Mouse (Mus musculus) forebrain, embryonic 14.5 days (tissue): ENCODE measurements around the gene H2-Ab1. TPM values are rescaled to one million over a fixed set of nuclear protein-coding genes. Genes with fewer than 3 reads are reported as not detected.
A peak's percentile ranks its signal among the peaks of the same experiment; 100 is the strongest.
"Not testable (repeated sequence)": the region's sequence is repeated elsewhere in the genome, so short reads cannot be mapped to it uniquely, and the experiment has no call there.

Source experiments
- ATAC-seq: fragments of 200-750 bp; cut with Nextera tagmentation; 2 replicates; pipeline ENCODE4 v1.8.0; 2017; ENCODE audit warnings: mild to moderate bottlenecking, moderate library complexity
- DNase-seq: peaks from one replicate; pipeline ENCODE4 v3.0.0-alpha.2; 2015; ENCODE audit warnings: low spot score
- H3K27ac ChIP-seq: fragments of 300-500 bp; sonication (generic); 2 replicates; pipeline ENCODE4 v1.5.1; 2014; ENCODE audit warnings: low read depth, mild to moderate bottlenecking, control low read depth, low read length, moderate library complexity
- H3K27me3 ChIP-seq: fragments of 300-500 bp; sonication (generic); replicated peaks from 2 replicates; pipeline ENCODE4 v1.6.1; 2014; ENCODE audit warnings: low read length, control low read depth, mixed read lengths; ENCODE audit not compliant: control insufficient read depth, insufficient read depth
- H3K36me3 ChIP-seq: fragments of 300-500 bp; sonication (generic); 2 replicates; pipeline ENCODE4 v1.6.1; 2014; ENCODE audit warnings: low read length, control low read depth; ENCODE audit not compliant: control insufficient read depth, insufficient read depth
- H3K4me1 ChIP-seq: fragments of 300-500 bp; sonication (generic); 2 replicates; pipeline ENCODE4 v1.6.1; 2014; ENCODE audit warnings: antibody characterized with exemption, low read length, control low read depth; ENCODE audit not compliant: control insufficient read depth, insufficient read depth
- H3K4me2 ChIP-seq: fragments of 300-500 bp; sonication (generic); 2 replicates; pipeline ENCODE4 v1.6.1; 2014; ENCODE audit warnings: mild to moderate bottlenecking, control low read depth, low read length
- H3K4me3 ChIP-seq: fragments of 300-500 bp; sonication (generic); 2 replicates; pipeline ENCODE4 v1.5.1; 2014; ENCODE audit warnings: low read depth, low read length, control low read depth
- H3K9ac ChIP-seq: fragments of 300-500 bp; sonication (generic); 2 replicates; pipeline ENCODE4 v1.6.1; 2014; ENCODE audit warnings: mild to moderate bottlenecking, low read length, control low read depth, moderate library complexity
- H3K9me3 ChIP-seq: fragments of 300-500 bp; sonication (generic); replicated peaks from 2 replicates; pipeline ENCODE4 v1.6.1; 2016; ENCODE audit warnings: low read length, control low read depth, mixed read lengths; ENCODE audit not compliant: control insufficient read depth
- WGBS: fragments of 180-500 bp; shearing (Covaris S2); extraction: QIAGEN DNeasy Blood & Tissue Kit; methylation state at CpG from one replicate; pipeline ENCODE4 v1.1.7; 2014; 5-methylcytosine and 5-hydroxymethylcytosine counted together
- polyA plus RNA-seq: library from polyadenylated mRNA; unstranded; fragments of >200 nt; fragmentation: Nextera tagmentation; extraction: Ambion mirVana; gene quantifications from 2 replicates; pipeline ENCODE4 v1.2.1, GENCODE M21; 2014

Gene H2-Ab1
- polyA plus RNA-seq, 1 experiment from 2014 or later, result 1.4 TPM

- H3K4me1 ChIP-seq, H3K36me3 ChIP-seq, H3K4me2 ChIP-seq, DNase-seq, H3K27me3 ChIP-seq, ATAC-seq, H3K4me3 ChIP-seq, H3K9ac ChIP-seq, H3K27ac ChIP-seq, H3K9me3 ChIP-seq: not testable (repeated sequence)
- WGBS, result 90% methylated on average over 3 of the region's 3 CpGs
Observed at GRCm38 (mm10) chr17:34310526-34310925, 53.0 kb downstream of the H2-Ab1 start.

GRCm38 (mm10) chr17:34312185-34312584 is 54.7 kb downstream of the H2-Ab1 start:
- ATAC-seq, result no peak
- 86% methylated on average over 1 of the region's 1 CpGs for WGBS
- Histone ChIP-seq H3K27ac (no peak overlapping the region), H3K4me2 (no peak overlapping the region), H3K27me3 (no peaks in the 10 kb centered on the region), H3K4me3 (no peak overlapping the region), H3K9ac (no peak overlapping the region), H3K9me3 (no peaks in the 10 kb centered on the region), H3K36me3 (no peaks in the 10 kb centered on the region), H3K4me1 (no peaks in the 10 kb centered on the region)
- DNase-seq, result no peak

- peak; percentile 78 for DNase-seq
- peak; percentile 63; the same call in 1 of the 2 replicates for ATAC-seq
- Histone ChIP-seq H3K9me3 (no peaks in the 10 kb centered on the region), H3K4me3 (no peak overlapping the region), H3K36me3 (no peaks in the 10 kb centered on the region), H3K27me3 (no peaks in the 10 kb centered on the region), H3K9ac (no peak overlapping the region), H3K4me2 (no peak overlapping the region), H3K27ac (no peak overlapping the region), H3K4me1 (no peaks in the 10 kb centered on the region)
- 39% methylated on average over 3 of the region's 3 CpGs for WGBS
Observed at GRCm38 (mm10) chr17:34313393-34313792, 55.9 kb downstream of the H2-Ab1 start.

- H3K9ac ChIP-seq, result no peak overlapping the region
- no peak overlapping the region for H3K4me3 ChIP-seq
- ATAC-seq (no peak), DNase-seq (no peak)
- no peaks in the 10 kb centered on the region for H3K27me3 ChIP-seq
- H3K9me3 ChIP-seq, result no peaks in the 10 kb centered on the region
- H3K4me1 ChIP-seq, result no peaks in the 10 kb centered on the region
- H3K27ac ChIP-seq, result no peak overlapping the region
- H3K4me2 ChIP-seq, result no peak overlapping the region
- no peaks in the 10 kb centered on the region for H3K36me3 ChIP-seq
- 68% methylated on average over 9 of the region's 9 CpGs for WGBS
Observed at GRCm38 (mm10) chr17:34314286-34314685, 56.8 kb downstream of the H2-Ab1 start.

- ATAC-seq (no peak), DNase-seq (no peak)
- Histone ChIP-seq H3K4me1 (no peaks in the 10 kb centered on the region), H3K4me3 (no peak overlapping the region), H3K27me3 (no peaks in the 10 kb centered on the region), H3K4me2 (no peak overlapping the region), H3K9me3 (no peaks in the 10 kb centered on the region), H3K9ac (no peak overlapping the region), H3K27ac (no peak overlapping the region), H3K36me3 (no peaks in the 10 kb centered on the region)
- WGBS, result 73% methylated on average over 1 of the region's 1 CpGs
Observed at GRCm38 (mm10) chr17:34315512-34315911, 58.0 kb downstream of the H2-Ab1 start.

- Histone ChIP-seq H3K27me3 (no peaks in the 10 kb centered on the region), H3K9ac (no peak overlapping the region), H3K4me1 (no peaks in the 10 kb centered on the region), H3K9me3 (no peaks in the 10 kb centered on the region), H3K4me3 (no peak overlapping the region), H3K27ac (no peak overlapping the region), H3K36me3 (no peaks in the 10 kb centered on the region), H3K4me2 (no peak overlapping the region)
- 73% methylated on average over 2 of the region's 2 CpGs for WGBS
- no peak for ATAC-seq
- no peak for DNase-seq
Observed at GRCm38 (mm10) chr17:34316697-34317096, 59.2 kb downstream of the H2-Ab1 start.

- Histone ChIP-seq H3K27ac (no peak overlapping the region), H3K4me1 (no peaks in the 10 kb centered on the region), H3K4me2 (no peak overlapping the region), H3K27me3 (no peaks in the 10 kb centered on the region), H3K4me3 (no peak overlapping the region), H3K9ac (no peak overlapping the region), H3K9me3 (no peaks in the 10 kb centered on the region), H3K36me3 (no peaks in the 10 kb centered on the region)
- DNase-seq (no peak), ATAC-seq (no peak)
- 54% methylated on average over 2 of the region's 2 CpGs for WGBS
Observed at GRCm38 (mm10) chr17:34317275-34317674, 59.8 kb downstream of the H2-Ab1 start.

Other genes with a start within 250 kb of the H2-Ab1 start
- gene Ring1, start 233.0 kb upstream of the H2-Ab1 start, polyA plus RNA-seq, result 6.7 and 7.4 TPM in 2 replicates
- gene H2-Ke6, start 229.6 kb upstream of the H2-Ab1 start, polyA plus RNA-seq, result 60.2 and 75.4 TPM in 2 replicates
- 78.3 and 84.1 TPM in 2 replicates for gene Slc39a7, start 226.0 kb upstream of the H2-Ab1 start, polyA plus RNA-seq
- 21.4 and 27.7 TPM in 2 replicates for gene Rxrb, start 225.9 kb upstream of the H2-Ab1 start, polyA plus RNA-seq
- 0.95 and 1.6 TPM in 2 replicates for gene Col11a2, start 218.3 kb upstream of the H2-Ab1 start, polyA plus RNA-seq
- gene H2-Oa, start 165.3 kb upstream of the H2-Ab1 start, polyA plus RNA-seq, result 0.22 TPM in 1 of 2 replicates, not detected in the other
- 11.0 and 11.6 TPM in 2 replicates for gene H2-DMa, start 138.1 kb upstream of the H2-Ab1 start, polyA plus RNA-seq
- gene Brd2, start 135.1 kb upstream of the H2-Ab1 start, polyA plus RNA-seq, result 118 and 137 TPM in 2 replicates
- 0.18 and 0.36 TPM in 2 replicates for gene H2-DMb2, start 114.4 kb upstream of the H2-Ab1 start, polyA plus RNA-seq
- 0.66 and 1.2 TPM in 2 replicates for gene H2-DMb1, start 104.6 kb upstream of the H2-Ab1 start, polyA plus RNA-seq
- gene Tap1, start 70.1 kb upstream of the H2-Ab1 start, polyA plus RNA-seq, result 1.1 and 1.2 TPM in 2 replicates
- 0.58 and 1.0 TPM in 2 replicates for gene Psmb9, start 69.9 kb upstream of the H2-Ab1 start, polyA plus RNA-seq
- 1.8 and 2.7 TPM in 2 replicates for gene Psmb8, start 60.0 kb upstream of the H2-Ab1 start, polyA plus RNA-seq
- 0.28 and 0.61 TPM in 2 replicates for gene Tap2, start 54.2 kb upstream of the H2-Ab1 start, polyA plus RNA-seq
- 0.18 TPM in 1 of 2 replicates, not detected in the other for gene H2-Ob, start 18.8 kb upstream of the H2-Ab1 start, polyA plus RNA-seq
- gene H2-Aa, start 30.1 kb downstream of the H2-Ab1 start, polyA plus RNA-seq, result 0.25 and 0.27 TPM in 2 replicates
- gene H2-Eb1, start 48.2 kb downstream of the H2-Ab1 start, polyA plus RNA-seq, result 0.85 and 1.4 TPM in 2 replicates
- gene H2-Eb2, start 68.0 kb downstream of the H2-Ab1 start, polyA plus RNA-seq, result not detected in 2 replicates
- not detected in 2 replicates for gene Btnl2, start 97.1 kb downstream of the H2-Ab1 start, polyA plus RNA-seq
- gene Btnl1, start 119.4 kb downstream of the H2-Ab1 start, polyA plus RNA-seq, result not detected in 2 replicates
- gene BC051142, start 141.1 kb downstream of the H2-Ab1 start, polyA plus RNA-seq, result 3.7 and 4.2 TPM in 2 replicates
- not detected in 2 replicates for gene Btnl4, start 219.6 kb downstream of the H2-Ab1 start, polyA plus RNA-seq